Mouse (Mus musculus) kidney, adult 2 months (tissue): ENCODE results near the gene Sbf2. TPM values are rescaled to one million over a fixed set of nuclear protein-coding genes. Genes with fewer than 3 reads are reported as not detected.
"Not testable (repeated sequence)": the region's sequence is repeated elsewhere in the genome, so short reads cannot be mapped to it uniquely, and the experiment has no call there.

ENCODE experiments used
- DNase-seq: peaks from one replicate; pipeline ENCODE4 v3.0.0; 2021
- H3K27ac ChIP-seq: fragments of 200-500 bp; 2 replicates; pipeline ENCODE4 v1.5.1; 2012; ENCODE audit warnings: low read depth, low read length, control low read depth, inconsistent platforms; ENCODE audit not compliant: insufficient read depth
- H3K27me3 ChIP-seq: fragments of 200-500 bp; replicated peaks from 2 replicates; pipeline ENCODE4 v1.6.1; 2012; ENCODE audit warnings: mild to moderate bottlenecking, moderate library complexity, low read length, inconsistent platforms; ENCODE audit not compliant: control insufficient read depth, insufficient read depth
- H3K36me3 ChIP-seq: fragments of 200-500 bp; 2 replicates; pipeline ENCODE4 v1.6.1; 2012; ENCODE audit warnings: mild to moderate bottlenecking, moderate library complexity, low read length, inconsistent platforms; ENCODE audit not compliant: control insufficient read depth, insufficient read depth
- H3K4me1 ChIP-seq: fragments of 200-500 bp; 2 replicates; pipeline ENCODE4 v1.6.1; 2011; ENCODE audit warnings: low read length; ENCODE audit not compliant: control insufficient read depth, insufficient read depth
- H3K4me3 ChIP-seq: fragments of 200-500 bp; 2 replicates; pipeline ENCODE4 v1.5.1; 2011; ENCODE audit warnings: mild to moderate bottlenecking, low read depth, low read length, control low read depth; ENCODE audit not compliant: insufficient read depth
- CTCF ChIP-seq: fragments of 200-500 bp; conservative IDR thresholded peaks from 2 replicates; pipeline ENCODE4 v1.5.1; 2011; ENCODE audit warnings: low read depth, mild to moderate bottlenecking, control low read depth, low read length, moderate library complexity, mixed read lengths; ENCODE audit not compliant: insufficient read depth, insufficient read length
- POLR2A ChIP-seq: fragments of 200-500 bp; IDR thresholded peaks from one replicate; pipeline ENCODE4 v1.6.1; 2011; ENCODE audit warnings: low read depth, low read length, control low read depth
- WGBS: fragments of 180-500 bp; shearing (Covaris S2); methylation state at CpG from one replicate; pipeline ENCODE4 v1.1.7; 2018; 5-methylcytosine and 5-hydroxymethylcytosine counted together
- polyA plus RNA-seq: library from polyadenylated mRNA; depleted of rRNA; stranded (reverse); fragments of >200 nt; gene quantifications from 2 replicates; pipeline ENCODE4 v1.2.3, GENCODE M21; 2012

The Sbf2 gene
- polyA plus RNA-seq, 1 experiment: 23.3 TPM

DNA sequence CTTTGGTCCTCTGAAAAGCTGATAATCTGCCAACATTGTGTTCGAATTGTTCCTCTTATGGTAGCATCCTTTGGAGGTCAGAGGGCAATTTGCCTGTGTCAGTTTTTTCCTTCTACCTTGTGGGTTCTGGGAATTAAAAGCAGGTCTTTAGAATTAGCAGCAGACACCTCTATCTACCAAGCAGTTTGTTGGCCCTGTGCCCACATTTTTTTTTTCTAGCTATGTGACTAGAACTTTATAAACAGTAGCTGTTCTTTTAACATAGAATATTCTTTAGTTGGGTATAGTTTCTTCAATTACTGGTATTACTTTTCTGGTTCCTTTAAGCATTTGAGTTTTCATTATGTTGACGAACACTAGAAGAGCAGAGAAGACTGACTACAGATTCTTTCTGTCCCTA lies 223.1 kb downstream of the Sbf2 start:
- Histone ChIP-seq H3K4me1 (no peaks in the 10 kb centered on the region), H3K27me3 (no peaks in the 10 kb centered on the region), H3K27ac (no peak overlapping the region), H3K4me3 (no peak overlapping the region), H3K36me3 (no peaks in the 10 kb centered on the region)
- 84% methylated on average over 2 of the region's 2 CpGs for WGBS
- no peak for DNase-seq
- TF ChIP-seq CTCF (no peak), POLR2A (no peak)

DNA sequence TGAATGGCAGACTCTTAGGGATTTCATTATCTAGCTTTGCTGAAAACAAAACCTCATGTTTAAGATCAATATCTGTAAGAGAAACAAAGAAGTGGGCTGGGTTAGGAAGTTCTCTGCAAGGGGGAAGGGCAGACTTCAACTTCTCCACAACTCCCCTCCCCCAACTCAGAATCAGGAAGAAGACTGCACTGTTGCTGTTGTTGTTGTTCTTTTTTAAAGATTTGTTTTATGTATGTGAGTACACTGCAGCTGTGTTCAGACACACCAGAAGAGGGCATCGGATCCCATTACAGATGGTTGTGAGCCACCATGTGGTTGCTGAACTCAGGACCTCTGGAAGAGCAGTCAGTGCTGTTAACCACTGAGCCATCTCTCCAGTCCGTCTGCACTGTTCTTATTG lies 225.8 kb downstream of the Sbf2 start:
- not testable (repeated sequence) for H3K4me1 ChIP-seq, H3K27me3 ChIP-seq, DNase-seq, H3K36me3 ChIP-seq, H3K4me3 ChIP-seq, H3K27ac ChIP-seq
- WGBS: 85% methylated on average over 2 of the region's 2 CpGs

DNA sequence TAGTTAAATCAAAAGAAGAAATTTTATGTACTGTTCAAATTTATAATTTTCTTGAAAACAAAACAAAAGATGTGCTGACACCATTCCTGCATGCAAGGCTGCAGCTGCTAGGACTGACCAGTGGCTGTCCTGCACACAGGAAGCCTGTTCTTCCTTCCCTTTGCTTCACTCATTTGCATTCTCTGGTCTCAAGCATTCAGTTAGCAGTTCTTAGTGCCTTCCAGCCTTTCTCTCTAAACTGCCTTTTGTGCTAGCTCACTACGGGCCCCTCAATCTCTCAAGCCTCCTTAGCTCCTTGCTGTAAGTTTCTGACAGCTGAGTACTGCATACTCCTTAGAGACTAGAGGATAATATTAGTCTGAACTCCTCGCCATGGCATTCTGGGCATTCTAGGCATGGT lies 227.2 kb downstream of the Sbf2 start:
- H3K27ac ChIP-seq: peak overlapping the region; percentile 50; the same call in 1 of the 2 replicates
- WGBS: 57% methylated on average over 2 of the region's 2 CpGs
- H3K36me3 ChIP-seq: no peaks in the 10 kb centered on the region
- no peaks in the 10 kb centered on the region for H3K4me1 ChIP-seq
- H3K27me3 ChIP-seq: no peaks in the 10 kb centered on the region
- DNase-seq: no peak
- H3K4me3 ChIP-seq: no peak overlapping the region
- TF ChIP-seq CTCF: no peak
- TF ChIP-seq POLR2A: no peak

DNA sequence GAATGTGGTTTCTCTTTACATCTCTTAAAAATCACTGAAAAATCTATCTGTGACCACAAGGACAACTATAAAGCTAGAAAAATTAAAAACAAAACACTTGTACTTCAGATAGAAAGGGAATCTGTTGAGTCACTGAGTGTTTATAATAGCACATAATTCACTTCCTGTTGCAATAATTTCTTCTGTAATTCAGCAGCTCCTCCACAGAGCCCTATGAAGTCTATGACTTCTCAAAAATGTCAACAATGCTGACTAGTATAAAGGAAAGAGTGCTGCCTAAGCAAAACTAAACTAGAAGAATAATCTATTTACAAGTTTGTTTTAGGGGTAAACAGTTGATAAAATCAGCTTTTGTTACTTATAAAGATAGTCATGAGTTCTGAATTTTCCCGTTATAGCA lies 229.2 kb downstream of the Sbf2 start:
- H3K27me3 ChIP-seq: no peaks in the 10 kb centered on the region
- TF ChIP-seq CTCF (no peak), POLR2A (no peak)
- WGBS: 81% methylated on average over 1 of the region's 1 CpGs
- H3K4me1 ChIP-seq: no peaks in the 10 kb centered on the region
- H3K27ac ChIP-seq: peak overlapping the region; percentile 45; the same call in 1 of the 2 replicates
- H3K4me3 ChIP-seq: no peak overlapping the region
- no peaks in the 10 kb centered on the region for H3K36me3 ChIP-seq
- no peak for DNase-seq

DNA sequence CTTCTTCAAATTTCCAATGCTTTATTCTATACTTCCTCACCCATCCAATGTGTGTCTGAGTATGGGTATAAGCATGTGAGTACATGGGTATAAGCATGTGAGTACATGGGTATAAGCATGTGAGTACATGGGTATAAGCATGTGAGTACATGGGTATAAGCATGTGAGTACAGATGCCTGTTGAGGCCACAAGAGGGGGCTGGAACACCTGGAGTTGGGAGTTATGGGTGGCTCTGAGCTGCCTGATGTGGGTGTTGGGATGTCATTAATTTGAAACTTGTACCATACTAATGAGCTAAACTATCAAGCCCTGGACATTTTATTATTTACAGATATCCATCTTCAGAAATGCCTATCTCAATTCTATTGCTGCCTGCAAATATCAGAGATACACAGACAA lies 230.4 kb downstream of the Sbf2 start:
- no peak for TF ChIP-seq POLR2A
- peak; percentile 31; the same call in 1 of the 2 replicates for TF ChIP-seq CTCF
- Histone ChIP-seq H3K4me1 (no peaks in the 10 kb centered on the region), H3K36me3 (no peaks in the 10 kb centered on the region), H3K27me3 (no peaks in the 10 kb centered on the region), H3K27ac (no peak overlapping the region), H3K4me3 (no peak overlapping the region)
- no peak for DNase-seq

DNA sequence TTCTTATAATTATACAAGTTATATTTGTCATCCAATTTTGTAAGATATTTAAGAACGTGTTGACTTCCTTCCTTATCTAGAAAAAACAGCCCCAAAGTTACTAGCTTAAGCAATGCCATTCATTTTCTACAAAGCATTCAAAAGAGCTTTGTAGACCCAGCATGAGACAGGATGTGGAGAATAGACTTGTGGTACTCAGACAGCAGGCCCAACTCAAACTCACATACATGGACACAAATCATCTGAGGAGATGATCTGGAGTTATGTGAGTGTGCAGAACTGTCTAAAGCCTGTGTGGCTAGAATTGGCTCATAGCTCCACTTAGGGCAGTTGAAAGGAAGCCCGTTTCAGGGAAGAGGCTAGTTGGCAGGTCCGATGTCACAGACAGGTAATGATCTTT lies 233.1 kb downstream of the Sbf2 start:
- no peak overlapping the region for H3K27ac ChIP-seq
- DNase-seq: no peak
- TF ChIP-seq CTCF: no peak
- TF ChIP-seq POLR2A: no peak
- no peaks in the 10 kb centered on the region for H3K27me3 ChIP-seq
- 73% methylated on average over 3 of the region's 3 CpGs for WGBS
- H3K4me3 ChIP-seq: no peak overlapping the region
- H3K36me3 ChIP-seq: no peaks in the 10 kb centered on the region
- H3K4me1 ChIP-seq: no peaks in the 10 kb centered on the region

DNA sequence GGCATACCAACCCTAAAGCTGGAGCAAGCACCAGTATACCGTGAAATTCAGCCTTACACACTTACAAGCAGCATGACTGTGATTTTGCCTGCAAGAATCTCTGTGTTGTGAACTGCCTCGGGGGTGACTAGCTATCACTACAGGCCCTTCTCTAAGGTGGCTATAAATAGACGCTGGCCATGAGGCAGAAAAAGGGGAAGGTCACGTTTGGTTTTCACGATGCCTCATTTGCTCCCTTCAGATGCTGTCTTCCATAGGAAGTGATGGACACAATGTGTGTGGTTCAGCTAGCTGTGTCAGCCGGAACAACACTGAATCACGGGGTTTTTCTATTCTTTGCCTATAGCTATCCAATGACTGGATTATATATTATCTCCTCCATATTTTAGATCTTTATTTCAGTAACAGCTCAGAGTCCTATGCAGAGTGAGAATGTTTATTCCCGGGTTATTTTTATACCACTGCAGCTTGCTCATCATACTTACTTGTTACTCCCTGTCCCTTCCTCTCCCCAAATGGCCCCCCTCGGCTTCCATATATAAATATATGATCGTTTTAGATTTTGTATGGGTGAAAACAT lies 235.3 kb downstream of the Sbf2 start:
- no peak for DNase-seq
- Histone ChIP-seq H3K27ac (no peak overlapping the region), H3K4me1 (no peaks in the 10 kb centered on the region), H3K4me3 (no peak overlapping the region), H3K36me3 (no peaks in the 10 kb centered on the region), H3K27me3 (no peaks in the 10 kb centered on the region)
- TF ChIP-seq CTCF (no peak), POLR2A (no peak)
- WGBS: 66% methylated on average over 10 of the region's 10 CpGs

DNA sequence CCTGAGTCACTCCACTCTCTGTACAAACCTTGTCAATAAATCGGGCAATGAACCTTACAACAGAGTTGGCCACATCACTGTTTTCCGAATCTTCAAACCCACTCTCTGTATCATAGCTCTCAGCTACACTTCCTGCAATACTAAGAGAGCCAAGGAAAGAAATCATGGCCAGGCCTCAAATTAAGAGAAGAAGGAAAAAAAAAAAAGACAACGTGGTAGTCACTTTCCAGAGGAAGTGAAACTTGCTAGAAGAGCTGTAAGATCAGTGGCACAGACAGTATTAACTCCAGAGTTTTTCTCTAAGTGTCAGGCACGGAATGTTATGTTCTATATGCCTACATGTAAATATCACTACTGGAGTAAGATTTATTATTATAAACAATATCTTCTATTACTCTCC lies 242.2 kb downstream of the Sbf2 start:
- WGBS: 79% methylated on average over 4 of the region's 4 CpGs
- H3K36me3 ChIP-seq: peaks cover 2% of the 10 kb centered on the region; the same call in 1 of the 2 replicates
- DNase-seq: no peak
- no peak overlapping the region for H3K4me3 ChIP-seq
- no peaks in the 10 kb centered on the region for H3K27me3 ChIP-seq
- no peak for TF ChIP-seq POLR2A
- TF ChIP-seq CTCF: no peak
- peaks cover 3% of the 10 kb centered on the region; the same call in 1 of the 2 replicates for H3K4me1 ChIP-seq
- no peak overlapping the region for H3K27ac ChIP-seq
